Mouse (Mus musculus) kidney, postnatal 0 days (tissue): ENCODE measurements around the gene Serpinb6b. TPM values are rescaled to one million over a fixed set of nuclear protein-coding genes. Genes with fewer than 3 reads are reported as not detected.
A peak's percentile ranks its signal among the peaks of the same experiment; 100 is the strongest.

Experiments used
- ATAC-seq: fragments of 200-750 bp; cut with Nextera tagmentation; replicated peaks from 2 replicates; pipeline ENCODE4 v1.8.0; 2017; ENCODE audit warnings: low read depth, moderate number of reproducible peaks, moderate TSS enrichment, moderate library complexity; ENCODE audit not compliant: low FRiP score
- DNase-seq: peaks from one replicate; pipeline ENCODE4 v3.0.0-alpha.2; 2016; ENCODE audit warnings: low spot score
- H3K27ac ChIP-seq: fragments of 300-500 bp; sonication (generic); 2 replicates; pipeline ENCODE4 v1.5.1; 2014; ENCODE audit warnings: mild to moderate bottlenecking
- H3K27me3 ChIP-seq: fragments of 300-500 bp; sonication (generic); 2 replicates; pipeline ENCODE4 v1.6.1; 2014; ENCODE audit warnings: low read length, mixed read lengths; ENCODE audit not compliant: insufficient read depth
- H3K36me3 ChIP-seq: fragments of 300-500 bp; sonication (generic); 2 replicates; pipeline ENCODE4 v1.6.1; 2014; ENCODE audit warnings: low read length, mixed read lengths; ENCODE audit not compliant: insufficient read depth
- H3K4me1 ChIP-seq: fragments of 300-500 bp; sonication (generic); replicated peaks from 2 replicates; pipeline ENCODE4 v1.6.1; 2014; ENCODE audit warnings: antibody characterized with exemption, low read length, mixed read lengths; ENCODE audit not compliant: insufficient read depth
- H3K4me2 ChIP-seq: fragments of 300-500 bp; sonication (generic); 2 replicates; pipeline ENCODE4 v1.6.1; 2014; ENCODE audit warnings: mild to moderate bottlenecking, low read length, moderate library complexity, mixed read lengths
- H3K4me3 ChIP-seq: fragments of 300-500 bp; sonication (generic); replicated peaks from 2 replicates; pipeline ENCODE4 v1.5.1; 2014; ENCODE audit warnings: low read depth, low read length
- H3K9ac ChIP-seq: fragments of 300-500 bp; sonication (generic); 2 replicates; pipeline ENCODE4 v1.6.1; 2014; ENCODE audit warnings: low read depth, low read length
- H3K9me3 ChIP-seq: fragments of 300-500 bp; sonication (generic); replicated peaks from 2 replicates; pipeline ENCODE4 v1.6.1; 2016; ENCODE audit warnings: low read length, inconsistent platforms, mixed read lengths
- CTCF ChIP-seq: IDR thresholded peaks from 2 replicates; pipeline ENCODE4 v1.5.1; 2016; ENCODE audit warnings: antibody characterized with exemption, low read depth, mild to moderate bottlenecking, moderate library complexity
- WGBS: fragments of 180-500 bp; shearing (Covaris S2); extraction: QIAGEN DNeasy Blood & Tissue Kit; methylation state at CpG from one replicate; pipeline ENCODE4 v1.1.7; 2014; 5-methylcytosine and 5-hydroxymethylcytosine counted together
- polyA plus RNA-seq: library from polyadenylated mRNA; unstranded; fragments of >200 nt; fragmentation: Nextera tagmentation; extraction: Ambion mirVana; gene quantifications from 2 replicates; pipeline ENCODE4 v1.2.1, GENCODE M21; 2015

Serpinb6b gene
- polyA plus RNA-seq, 1 experiment from 2014 or later = 14.3 TPM

- H3K27me3 ChIP-seq = no peaks in the 10 kb centered on the region
- H3K4me3 ChIP-seq = peak overlapping the region; percentile 33
- H3K9me3 ChIP-seq = no peaks in the 10 kb centered on the region
- peak overlapping the region; percentile 52 for H3K4me2 ChIP-seq
- 15% methylated on average over 12 of the region's 12 CpGs for WGBS
- TF ChIP-seq CTCF = peak; percentile 77
- peaks cover 5% of the 10 kb centered on the region; the same call in 1 of the 2 replicates for H3K4me1 ChIP-seq
- H3K27ac ChIP-seq = peak overlapping the region; percentile 89
- peak overlapping the region; percentile 47 for H3K9ac ChIP-seq
- H3K36me3 ChIP-seq = no peaks in the 10 kb centered on the region
- DNase-seq (peak; percentile 96), ATAC-seq (peak; percentile 94)
Observed at GRCm38 (mm10) chr13:33004414-33005105, 39.6 kb downstream of the Serpinb6b start.

- ATAC-seq (no peak), DNase-seq (no peak)
- H3K9ac ChIP-seq = no peak overlapping the region
- peaks cover 5% of the 10 kb centered on the region; the same call in 1 of the 2 replicates for H3K4me1 ChIP-seq
- 44% methylated on average over 2 of the region's 2 CpGs for WGBS
- peak overlapping the region; percentile 52 for H3K4me2 ChIP-seq
- H3K36me3 ChIP-seq = no peaks in the 10 kb centered on the region
- no peaks in the 10 kb centered on the region for H3K27me3 ChIP-seq
- TF ChIP-seq CTCF = no peak
- no peaks in the 10 kb centered on the region for H3K9me3 ChIP-seq
- H3K27ac ChIP-seq = no peak overlapping the region
- H3K4me3 ChIP-seq = no peak overlapping the region
Observed at GRCm38 (mm10) chr13:33005501-33006075, 40.6 kb downstream of the Serpinb6b start.

GRCm38 (mm10) chr13:33006555-33006954 lies 41.5 kb downstream of the Serpinb6b start:
- no peak for DNase-seq

GRCm38 (mm10) chr13:33012395-33012794 lies 47.4 kb downstream of the Serpinb6b start:
- Histone ChIP-seq H3K27ac (no peak overlapping the region), H3K4me1 (no peaks in the 10 kb centered on the region), H3K36me3 (0 out of 2 replicates have a peak, but pooled peaks cover 3% of the 10 kb centered on the region), H3K4me2 (no peak overlapping the region), H3K27me3 (no peaks in the 10 kb centered on the region), H3K4me3 (no peak overlapping the region), H3K9me3 (no peaks in the 10 kb centered on the region), H3K9ac (no peak overlapping the region)
- peak; percentile 36 for DNase-seq
- WGBS = 75% methylated on average over 1 of the region's 1 CpGs
- TF ChIP-seq CTCF = no peak
- ATAC-seq = no peak

More at GRCm38 (mm10) chr13:33006555-33006954, 41.5 kb downstream of the Serpinb6b start:
- Histone ChIP-seq H3K27me3 (no peaks in the 10 kb centered on the region), H3K4me2 (no peak overlapping the region), H3K9me3 (no peaks in the 10 kb centered on the region), H3K27ac (no peak overlapping the region), H3K36me3 (no peaks in the 10 kb centered on the region), H3K4me3 (no peak overlapping the region), H3K4me1 (peaks cover 5% of the 10 kb centered on the region; the same call in 1 of the 2 replicates), H3K9ac (no peak overlapping the region)
- no peak for ATAC-seq
- 90% methylated on average over 3 of the region's 3 CpGs for WGBS
- no peak for TF ChIP-seq CTCF

- no peaks in the 10 kb centered on the region for H3K9me3 ChIP-seq
- H3K27me3 ChIP-seq = no peaks in the 10 kb centered on the region
- H3K4me2 ChIP-seq = no peak overlapping the region
- TF ChIP-seq CTCF = no peak
- H3K36me3 ChIP-seq = 0 out of 2 replicates have a peak, but pooled peaks cover 3% of the 10 kb centered on the region
- WGBS = 67% methylated on average over 2 of the region's 2 CpGs
- H3K4me1 ChIP-seq = no peaks in the 10 kb centered on the region
- no peak overlapping the region for H3K9ac ChIP-seq
- no peak overlapping the region for H3K4me3 ChIP-seq
- H3K27ac ChIP-seq = no peak overlapping the region
- DNase-seq (no peak), ATAC-seq (no peak)
Observed at GRCm38 (mm10) chr13:33013271-33013670, 48.3 kb downstream of the Serpinb6b start.

GRCm38 (mm10) chr13:33022371-33022770 lies 57.4 kb downstream of the Serpinb6b start:
- H3K27me3 ChIP-seq = no peaks in the 10 kb centered on the region
- TF ChIP-seq CTCF = no peak
- H3K36me3 ChIP-seq = no peaks in the 10 kb centered on the region
- DNase-seq (no peak), ATAC-seq (no peak)
- H3K27ac ChIP-seq = no peak overlapping the region
- H3K9me3 ChIP-seq = no peaks in the 10 kb centered on the region
- H3K9ac ChIP-seq = no peak overlapping the region
- no peaks in the 10 kb centered on the region for H3K4me1 ChIP-seq
- H3K4me2 ChIP-seq = no peak overlapping the region
- WGBS = 60% methylated on average over 1 of the region's 1 CpGs
- H3K4me3 ChIP-seq = no peak overlapping the region
